Mouse (Mus musculus) erythroblast, embryonic 14.5 days (primary cell): ENCODE data around the gene Ipo7.
A peak's percentile ranks its signal among the peaks of the same experiment; 100 is the strongest.

Experiments used
- GATA1 ChIP-seq: IDR thresholded peaks from 2 replicates; pipeline ENCODE4 v1.6.1; 2012; ENCODE audit warnings: low read length, inconsistent platforms, mixed read lengths
- TAL1 ChIP-seq: IDR thresholded peaks from 3 replicates; pipeline ENCODE4 v1.6.1; 2012; ENCODE audit warnings: low read length, inconsistent platforms, mixed read lengths

DNA sequence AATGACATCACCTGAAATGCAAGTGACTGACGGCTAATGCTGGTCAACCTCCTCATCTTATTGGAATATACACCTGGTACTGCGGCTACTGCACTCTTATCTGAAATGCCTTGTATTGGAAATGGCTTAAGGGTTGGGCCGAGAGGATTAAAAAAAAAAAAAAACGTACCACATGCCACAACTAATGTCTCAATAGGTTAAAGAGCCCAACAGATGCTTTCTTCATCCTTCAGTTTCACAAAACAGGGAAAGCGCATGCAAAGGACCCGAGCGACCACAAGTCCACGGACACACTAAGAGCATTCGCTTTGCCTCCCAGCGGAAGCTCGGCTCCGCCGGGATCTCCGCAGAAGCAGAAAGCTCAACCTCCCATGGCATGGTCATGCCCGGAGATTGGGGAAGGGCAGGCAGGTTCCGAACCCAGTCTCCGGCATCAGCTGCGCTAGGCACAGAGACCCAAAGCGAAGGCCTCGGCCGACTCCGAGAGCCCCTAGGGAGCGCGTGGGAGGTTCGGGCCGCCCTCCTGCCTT lies 42.7 kb downstream of the Ipo7 start:
- TF ChIP-seq GATA1 (0 out of 2 replicates have a peak, but pooled peaks have one; percentile 24), TAL1 (no peak)
